Mouse (Mus musculus) layer of hippocampus, postnatal 36 days (tissue): ENCODE results near the gene Ptbp1. TPM values are rescaled to one million over a fixed set of nuclear protein-coding genes. Genes with fewer than 3 reads are reported as not detected.
A peak's percentile ranks its signal among the peaks of the same experiment; 100 is the strongest.

ENCODE experiments used
- DNase-seq, 2 experiments: peaks; one replicate each; pipeline ENCODE4 v3.0.0; 2022
- total RNA-seq, 2 experiments: library from RNA; stranded (reverse); gene quantifications; 2 replicates each; pipeline ENCODE4 v1.2.3; 2021

Ptbp1 gene
- total RNA-seq, 2 experiments from 2014 or later, result 43.1 to 52.6 TPM

GRCm38 (mm10) chr10:79834769-79835398 is 19.3 kb upstream of the Ptbp1 start:
- DNase-seq, result peak; percentile 73 to 75

GRCm38 (mm10) chr10:79836918-79837317 is 17.3 kb upstream of the Ptbp1 start:
- DNase-seq, result no peak

GRCm38 (mm10) chr10:79838151-79838550 is 16.1 kb upstream of the Ptbp1 start:
- no peak for DNase-seq

- no peak for DNase-seq
These were observed 14.1 kb upstream of the Ptbp1 start for GRCm38 (mm10) chr10:79840091-79840490.

- peak; percentile 57 to 64 for DNase-seq
These were observed 13.3 kb upstream of the Ptbp1 start for GRCm38 (mm10) chr10:79840644-79841551.

- DNase-seq, result no peak
These were observed 11.9 kb upstream of the Ptbp1 start for GRCm38 (mm10) chr10:79842322-79842721.

- DNase-seq, result no peak
These were observed 10.8 kb upstream of the Ptbp1 start for GRCm38 (mm10) chr10:79843476-79843875.

GRCm38 (mm10) chr10:79846553-79846952 is 7.7 kb upstream of the Ptbp1 start:
- DNase-seq, result no peak

GRCm38 (mm10) chr10:79849941-79850628 is 4.1 kb upstream of the Ptbp1 start:
- no peak for DNase-seq

GRCm38 (mm10) chr10:79851653-79852052 is 2.6 kb upstream of the Ptbp1 start:
- no peak for DNase-seq

GRCm38 (mm10) chr10:79852107-79852789 is 2.0 kb upstream of the Ptbp1 start:
- no peak for DNase-seq

GRCm38 (mm10) chr10:79852827-79853226 is 1.4 kb upstream of the Ptbp1 start:
- DNase-seq, result no peak

GRCm38 (mm10) chr10:79853392-79853791 is 835 bp upstream of the Ptbp1 start:
- peak; percentile 80 to 86 for DNase-seq

- DNase-seq, result peak in 1 of 2 experiments; percentile 59
These were observed 744 bp downstream of the Ptbp1 start for GRCm38 (mm10) chr10:79854801-79855541.

GRCm38 (mm10) chr10:79855558-79856184 is 1.4 kb downstream of the Ptbp1 start:
- DNase-seq, result no peak

GRCm38 (mm10) chr10:79856280-79856679 is 2.1 kb downstream of the Ptbp1 start:
- no peak for DNase-seq

- no peak for DNase-seq
These were observed 2.7 kb downstream of the Ptbp1 start for GRCm38 (mm10) chr10:79856704-79857451.

- no peak for DNase-seq
These were observed 3.2 kb downstream of the Ptbp1 start for GRCm38 (mm10) chr10:79857452-79857811.

- no peak for DNase-seq
These were observed 3.7 kb downstream of the Ptbp1 start for GRCm38 (mm10) chr10:79857894-79858293.

GRCm38 (mm10) chr10:79858416-79859074 is 4.3 kb downstream of the Ptbp1 start:
- peak; percentile 67 to 78 for DNase-seq
